Mouse (Mus musculus) kidney, adult 9 months (tissue): ENCODE data around the gene Eml6.
"Not testable (repeated sequence)": the region's sequence is repeated elsewhere in the genome, so short reads cannot be mapped to it uniquely, and the experiment has no call there.

Experiments used
- DNase-seq: peaks from one replicate; pipeline ENCODE4 v3.0.0; 2022

The Eml6 gene

GRCm38 (mm10) chr11:30025835-30026472 lies at the start of gene Eml6:
Eml6 (minus strand) TSS chr11:30026033.
- peak; percentile 98 for DNase-seq

GRCm38 (mm10) chr11:30057299-30057698 lies 31.5 kb upstream of the Eml6 start:
- no peak for DNase-seq

- DNase-seq: peak; percentile 5
These were observed 689 bp downstream of the Eml6 start for GRCm38 (mm10) chr11:30025144-30025543.

- peak; percentile 23 for DNase-seq
These were observed 1.4 kb downstream of the Eml6 start for GRCm38 (mm10) chr11:30024261-30025071.

GRCm38 (mm10) chr11:29986257-29986656 lies 39.6 kb downstream of the Eml6 start:
- DNase-seq: no peak

- no peak for DNase-seq
These were observed 57.0 kb downstream of the Eml6 start for GRCm38 (mm10) chr11:29968874-29969273.

GRCm38 (mm10) chr11:29959366-29959765 lies 66.5 kb downstream of the Eml6 start:
- no peak for DNase-seq

GRCm38 (mm10) chr11:29944661-29945060 lies 81.2 kb downstream of the Eml6 start:
- peak; percentile 21 for DNase-seq

GRCm38 (mm10) chr11:29924332-29924731 lies 101.5 kb downstream of the Eml6 start:
- DNase-seq: no peak

GRCm38 (mm10) chr11:29923851-29924250 lies 102.0 kb downstream of the Eml6 start:
- no peak for DNase-seq

- DNase-seq: no peak
These were observed 112.7 kb downstream of the Eml6 start for GRCm38 (mm10) chr11:29913180-29913579.

- DNase-seq: no peak
These were observed 116.5 kb downstream of the Eml6 start for GRCm38 (mm10) chr11:29909330-29909729.

GRCm38 (mm10) chr11:29885160-29885559 lies 140.7 kb downstream of the Eml6 start:
- DNase-seq: peak; percentile 74

GRCm38 (mm10) chr11:29884355-29884754 lies 141.5 kb downstream of the Eml6 start:
- no peak for DNase-seq

- DNase-seq: no peak
These were observed 142.8 kb downstream of the Eml6 start for GRCm38 (mm10) chr11:29883024-29883423.

- no peak for DNase-seq
These were observed 146.2 kb downstream of the Eml6 start for GRCm38 (mm10) chr11:29879641-29880040.

- DNase-seq: no peak
These were observed 147.9 kb downstream of the Eml6 start for GRCm38 (mm10) chr11:29877981-29878380.

GRCm38 (mm10) chr11:29877280-29877679 lies 148.6 kb downstream of the Eml6 start:
- DNase-seq: no peak

GRCm38 (mm10) chr11:29874781-29875180 lies 151.1 kb downstream of the Eml6 start:
- not testable (repeated sequence) for DNase-seq

GRCm38 (mm10) chr11:29870174-29870573 lies 155.7 kb downstream of the Eml6 start:
- no peak for DNase-seq

- DNase-seq: no peak
These were observed 161.6 kb downstream of the Eml6 start for GRCm38 (mm10) chr11:29864269-29864668.

GRCm38 (mm10) chr11:29861750-29862397 lies 164.0 kb downstream of the Eml6 start:
- DNase-seq: peak; percentile 38

GRCm38 (mm10) chr11:29861040-29861439 lies 164.8 kb downstream of the Eml6 start:
- no peak for DNase-seq
